Mouse (Mus musculus) lung, embryonic 14.5 days (tissue): ENCODE results near the gene Gm2174. TPM values are rescaled to one million over a fixed set of nuclear protein-coding genes. Genes with fewer than 3 reads are reported as not detected.

Source experiments
- ATAC-seq: fragments of 200-750 bp; cut with Nextera tagmentation; 2 replicates; pipeline ENCODE4 v1.8.0; 2017; ENCODE audit warnings: mild to moderate bottlenecking, moderate TSS enrichment, moderate library complexity; ENCODE audit not compliant: insufficient read depth
- DNase-seq: peaks from one replicate; pipeline ENCODE4 v3.0.0-alpha.2; 2015
- H3K27ac ChIP-seq: fragments of 300-500 bp; sonication (generic); 2 replicates; pipeline ENCODE4 v1.5.1; 2014; ENCODE audit warnings: low read depth, mild to moderate bottlenecking, moderate library complexity
- H3K27me3 ChIP-seq: fragments of 300-500 bp; sonication (generic); 2 replicates; pipeline ENCODE4 v1.6.1; 2014; ENCODE audit warnings: low read length, control low read depth; ENCODE audit not compliant: insufficient read depth
- H3K36me3 ChIP-seq: fragments of 300-500 bp; sonication (generic); 2 replicates; pipeline ENCODE4 v1.6.1; 2014; ENCODE audit warnings: control low read depth; ENCODE audit not compliant: insufficient read depth
- H3K4me1 ChIP-seq: fragments of 300-500 bp; sonication (generic); 2 replicates; pipeline ENCODE4 v1.6.1; 2014; ENCODE audit warnings: antibody characterized with exemption, control low read depth; ENCODE audit not compliant: insufficient read depth
- H3K4me2 ChIP-seq: fragments of 300-500 bp; sonication (generic); 2 replicates; pipeline ENCODE4 v1.6.1; 2014; ENCODE audit warnings: mild to moderate bottlenecking
- H3K4me3 ChIP-seq: fragments of 300-500 bp; sonication (generic); 2 replicates; pipeline ENCODE4 v1.5.1; 2014; ENCODE audit warnings: low read depth, low read length
- H3K9ac ChIP-seq: fragments of 300-500 bp; sonication (generic); 2 replicates; pipeline ENCODE4 v1.6.1; 2014
- H3K9me3 ChIP-seq: fragments of 300-500 bp; sonication (generic); 2 replicates; pipeline ENCODE4 v1.6.1; 2016; ENCODE audit warnings: low read depth, low read length, control low read depth
- CTCF ChIP-seq: IDR thresholded peaks from 2 replicates; pipeline ENCODE4 v1.5.1; 2016; ENCODE audit warnings: antibody characterized with exemption, low read depth
- WGBS: fragments of 180-500 bp; shearing (Covaris S2); extraction: QIAGEN DNeasy Blood & Tissue Kit; methylation state at CpG from one replicate; pipeline ENCODE4 v1.1.7; 2014; 5-methylcytosine and 5-hydroxymethylcytosine counted together
- polyA plus RNA-seq: library from polyadenylated mRNA; unstranded; fragments of >200 nt; fragmentation: Nextera tagmentation; extraction: Ambion mirVana; gene quantifications from 2 replicates; pipeline ENCODE4 v1.2.1, GENCODE M21; 2014

The Gm2174 gene
- polyA plus RNA-seq, 1 experiment from 2014 or later = 4.5 TPM

GRCm38 (mm10) chrX:56467688-56468087 lies 19.9 kb downstream of the Gm2174 start:
- DNase-seq (peak; percentile 30), ATAC-seq (peak; percentile 21; the same call in 1 of the 2 replicates)
- WGBS = 39% methylated on average over 4 of the region's 4 CpGs
- Histone ChIP-seq H3K9ac (no peak overlapping the region), H3K36me3 (no peaks in the 10 kb centered on the region), H3K27me3 (no peaks in the 10 kb centered on the region), H3K4me2 (no peak overlapping the region), H3K27ac (no peak overlapping the region), H3K4me3 (no peak overlapping the region), H3K4me1 (no peaks in the 10 kb centered on the region; the same call in 1 of the 2 replicates), H3K9me3 (no peaks in the 10 kb centered on the region)
- no peak for TF ChIP-seq CTCF

GRCm38 (mm10) chrX:56468422-56468821 lies 20.7 kb downstream of the Gm2174 start:
- no peak for DNase-seq
- H3K9me3 ChIP-seq = no peaks in the 10 kb centered on the region
- no peaks in the 10 kb centered on the region; the same call in 1 of the 2 replicates for H3K4me1 ChIP-seq
- peak overlapping the region; percentile 61 for H3K27ac ChIP-seq
- no peak overlapping the region for H3K4me3 ChIP-seq
- H3K4me2 ChIP-seq = no peak overlapping the region
- no peak for TF ChIP-seq CTCF
- H3K9ac ChIP-seq = no peak overlapping the region
- H3K27me3 ChIP-seq = no peaks in the 10 kb centered on the region
- ATAC-seq = no peak
- no peaks in the 10 kb centered on the region for H3K36me3 ChIP-seq
- 39% methylated on average over 6 of the region's 6 CpGs for WGBS

DNA sequence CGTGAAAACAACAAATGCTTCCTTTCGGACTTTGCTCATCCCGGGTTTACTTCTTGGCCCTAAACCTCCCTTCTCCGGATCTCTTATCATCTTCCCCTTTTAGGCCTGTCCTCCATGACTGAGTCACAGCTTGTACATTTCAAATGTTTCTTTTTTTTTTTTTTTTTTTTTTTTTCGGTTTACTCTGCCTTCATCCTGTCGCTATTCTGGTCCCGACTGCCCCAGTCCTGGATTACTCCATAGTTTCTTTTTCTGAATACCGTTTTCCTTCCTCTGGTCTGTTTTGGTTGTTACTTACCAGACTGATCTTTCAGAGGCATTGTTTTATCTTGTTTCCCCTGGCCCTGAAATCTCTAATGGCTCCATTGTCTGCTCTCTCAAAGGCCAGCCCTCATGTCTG lies 26.3 kb downstream of the Gm2174 start:
- no peak for DNase-seq
- no peaks in the 10 kb centered on the region for H3K9me3 ChIP-seq
- no peaks in the 10 kb centered on the region for H3K36me3 ChIP-seq
- no peaks in the 10 kb centered on the region for H3K27me3 ChIP-seq
- no peak for TF ChIP-seq CTCF
- WGBS = 43% methylated on average over 8 of the region's 8 CpGs
- H3K4me3 ChIP-seq = no peak overlapping the region
- H3K4me2 ChIP-seq = no peak overlapping the region
- H3K27ac ChIP-seq = no peak overlapping the region
- H3K9ac ChIP-seq = no peak overlapping the region
- no peaks in the 10 kb centered on the region for H3K4me1 ChIP-seq
- ATAC-seq = no peak

DNA sequence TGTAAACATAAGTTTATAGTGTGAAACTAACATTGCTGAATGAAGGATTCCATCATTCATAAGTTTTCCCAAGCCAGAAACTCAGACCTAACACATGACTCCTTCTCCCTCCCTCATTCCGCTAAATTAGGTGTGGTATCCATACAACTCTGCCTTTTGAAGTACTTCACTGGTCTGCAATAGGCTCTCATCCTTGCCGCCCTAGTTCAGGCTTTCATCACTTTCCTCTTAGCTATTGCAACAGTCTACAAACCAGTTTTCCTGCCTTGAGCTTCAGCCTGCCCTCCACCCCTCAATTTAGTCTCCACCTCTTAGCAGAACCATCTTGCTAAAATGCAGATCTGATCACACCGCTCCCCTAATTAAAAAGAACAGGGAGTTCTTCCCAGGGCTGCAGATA lies 29.8 kb downstream of the Gm2174 start:
- no peak; the same call in 1 of the 2 replicates for ATAC-seq
- no peak for TF ChIP-seq CTCF
- H3K4me1 ChIP-seq = no peaks in the 10 kb centered on the region
- H3K9me3 ChIP-seq = no peaks in the 10 kb centered on the region
- H3K9ac ChIP-seq = no peak overlapping the region
- H3K27ac ChIP-seq = no peak overlapping the region
- no peaks in the 10 kb centered on the region for H3K36me3 ChIP-seq
- no peaks in the 10 kb centered on the region for H3K27me3 ChIP-seq
- H3K4me3 ChIP-seq = no peak overlapping the region
- H3K4me2 ChIP-seq = no peak overlapping the region
- no peak for DNase-seq
- WGBS = 81% methylated on average over 3 of the region's 3 CpGs

GRCm38 (mm10) chrX:56481906-56482305 lies 34.1 kb downstream of the Gm2174 start:
- 63% methylated on average over 3 of the region's 3 CpGs for WGBS
- DNase-seq = no peak
- no peaks in the 10 kb centered on the region for H3K9me3 ChIP-seq

DNA sequence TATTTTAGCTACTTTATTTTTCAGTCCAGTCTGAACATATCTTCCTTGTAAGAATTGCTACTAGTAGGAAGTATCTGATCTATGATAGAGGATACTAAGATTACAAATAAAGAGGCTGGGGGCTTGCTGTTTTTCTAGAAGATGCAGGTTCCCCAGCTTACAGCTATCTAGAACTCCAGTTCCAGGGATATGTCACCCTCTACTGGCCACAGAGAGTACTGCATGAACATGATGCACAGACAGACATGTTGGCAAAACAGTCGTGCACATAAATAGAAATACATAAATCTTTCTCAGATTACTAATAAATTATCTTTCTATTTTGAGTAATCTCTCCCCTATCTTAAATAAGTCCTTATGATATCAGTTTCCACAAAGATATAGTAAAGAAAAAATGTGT lies 42.0 kb downstream of the Gm2174 start:
- H3K9me3 ChIP-seq = no peaks in the 10 kb centered on the region
- H3K4me2 ChIP-seq = no peak overlapping the region
- H3K27me3 ChIP-seq = no peaks in the 10 kb centered on the region
- DNase-seq = peak; percentile 89
- H3K4me3 ChIP-seq = no peak overlapping the region
- no peak for ATAC-seq
- TF ChIP-seq CTCF = peak; percentile 75
- no peaks in the 10 kb centered on the region for H3K4me1 ChIP-seq
- H3K27ac ChIP-seq = no peak overlapping the region
- peaks cover 7% of the 10 kb centered on the region; the same call in 1 of the 2 replicates for H3K36me3 ChIP-seq
- H3K9ac ChIP-seq = no peak overlapping the region
- 12% methylated on average over 1 of the region's 1 CpGs for WGBS

More at GRCm38 (mm10) chrX:56481906-56482305, 34.1 kb downstream of the Gm2174 start:
- H3K27me3 ChIP-seq = no peaks in the 10 kb centered on the region
- H3K4me2 ChIP-seq = no peak overlapping the region
- H3K27ac ChIP-seq = no peak overlapping the region
- no peak overlapping the region for H3K9ac ChIP-seq
- TF ChIP-seq CTCF = no peak
- no peak overlapping the region for H3K4me3 ChIP-seq
- H3K36me3 ChIP-seq = no peaks in the 10 kb centered on the region; the same call in 1 of the 2 replicates
- ATAC-seq = no peak
- no peaks in the 10 kb centered on the region for H3K4me1 ChIP-seq

DNA sequence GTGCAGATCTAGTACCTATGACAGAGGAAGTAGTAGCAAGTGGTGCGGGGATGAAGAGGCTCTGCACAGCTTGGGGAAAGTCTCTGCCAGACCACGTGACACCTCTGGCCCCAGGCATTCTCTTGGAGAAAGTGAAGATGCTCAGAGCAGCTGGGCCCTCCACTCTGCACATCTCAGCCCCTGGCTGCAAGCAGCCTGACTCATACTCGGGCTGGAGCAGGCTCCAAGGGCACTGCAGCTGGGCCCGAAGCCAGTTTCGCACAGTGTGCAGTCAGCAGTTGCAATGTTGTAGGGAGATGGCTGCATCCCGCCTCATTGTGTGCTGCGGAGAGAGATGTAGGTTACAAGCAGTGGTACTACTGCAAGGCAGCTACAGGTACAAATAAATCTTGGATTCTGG lies 49.5 kb downstream of the Gm2174 start:
- H3K4me1 ChIP-seq = no peaks in the 10 kb centered on the region
- no peaks in the 10 kb centered on the region for H3K9me3 ChIP-seq
- no peak overlapping the region for H3K4me2 ChIP-seq
- H3K27me3 ChIP-seq = no peaks in the 10 kb centered on the region
- ATAC-seq (no peak), DNase-seq (no peak)
- H3K36me3 ChIP-seq = peaks cover 17% of the 10 kb centered on the region; the same call in 1 of the 2 replicates
- no peak for TF ChIP-seq CTCF
- 77% methylated on average over 7 of the region's 7 CpGs for WGBS
- H3K27ac ChIP-seq = no peak overlapping the region
- H3K4me3 ChIP-seq = no peak overlapping the region
- no peak overlapping the region for H3K9ac ChIP-seq

Other genes starting within 250 kb of the Gm2174 start
- gene Gm773, start 235.1 kb upstream of the Gm2174 start, polyA plus RNA-seq = not detected in 2 replicates
- gene Zfp449, start 101.6 kb upstream of the Gm2174 start, polyA plus RNA-seq = 10.4 and 10.9 TPM in 2 replicates
- gene Smim10l2a, start 73.4 kb upstream of the Gm2174 start, polyA plus RNA-seq = 6.2 and 6.4 TPM in 2 replicates
- gene Ints6l, start 6.9 kb downstream of the Gm2174 start, polyA plus RNA-seq = 27.8 and 29.9 TPM in 2 replicates
- gene Gm10477, start 76.8 kb downstream of the Gm2174 start, polyA plus RNA-seq = not detected in 2 replicates
- gene Gm648, start 101.6 kb downstream of the Gm2174 start, polyA plus RNA-seq = not detected in 2 replicates
- 30.9 and 32.3 TPM in 2 replicates for gene Mmgt1, start 150.1 kb downstream of the Gm2174 start, polyA plus RNA-seq
- gene Slc9a6, start 161.8 kb downstream of the Gm2174 start, polyA plus RNA-seq = 8.7 and 8.9 TPM in 2 replicates